Mouse (Mus musculus): ENCODE results near the gene Rubcnl.

Gene Rubcnl

GRCm38 (mm10) chr14:75017877-75018825 is 2.3 kb downstream of the Rubcnl start:
- no peak for DNase-seq

DNA sequence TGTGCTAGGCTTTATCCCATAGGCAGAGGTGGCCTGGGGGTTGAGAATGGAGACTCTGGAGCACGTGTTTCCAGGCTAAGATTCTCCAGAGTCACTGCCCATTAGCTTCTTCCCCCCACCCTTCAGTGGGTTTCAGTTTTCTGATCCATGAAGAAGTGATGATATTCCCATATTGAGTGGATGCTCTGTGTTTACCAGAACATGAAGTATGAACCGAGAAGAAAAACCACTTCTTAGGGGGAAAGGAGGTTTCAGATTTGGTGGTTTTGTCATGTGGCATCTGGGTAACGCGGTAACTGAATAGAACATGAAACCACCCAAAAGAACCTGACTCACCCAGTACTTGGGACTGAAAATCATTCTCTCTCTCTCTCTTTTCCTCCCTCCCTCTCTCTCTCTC is 3.0 kb downstream of the Rubcnl start:
- DNase-seq = no peak

DNA sequence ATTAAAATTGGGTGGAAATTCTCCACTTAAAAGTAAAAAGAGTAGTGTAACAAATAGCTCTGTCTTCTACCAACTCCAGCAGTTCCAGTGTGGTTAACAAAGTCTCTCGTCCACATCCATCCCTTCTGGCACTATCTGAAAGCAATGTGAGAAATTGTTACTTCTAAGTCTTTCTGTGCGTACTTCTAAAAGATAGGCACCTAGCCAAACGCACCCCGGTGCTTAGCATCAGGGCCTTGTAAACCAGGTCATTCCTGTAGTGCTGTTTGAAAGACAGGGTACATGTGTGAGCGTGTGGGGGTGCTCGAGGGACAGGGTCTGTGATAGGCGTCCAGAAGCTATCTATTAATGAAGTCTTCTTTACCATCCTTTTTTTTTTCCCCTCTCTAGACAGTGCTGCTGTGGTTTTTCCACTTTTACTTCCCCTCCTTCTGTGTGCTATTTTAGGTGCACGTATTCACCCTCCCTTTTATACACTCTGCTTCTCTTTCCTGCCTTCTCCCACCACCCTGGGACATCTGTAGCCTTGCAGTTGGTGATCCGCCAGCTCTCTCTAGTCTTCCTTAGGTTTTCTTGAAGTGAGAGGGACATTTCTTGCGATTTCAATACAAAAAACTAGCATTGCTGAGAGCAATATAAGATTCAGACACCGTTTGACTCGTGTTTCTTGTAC is 4.9 kb downstream of the Rubcnl start:
- DNase-seq = no peak

DNA sequence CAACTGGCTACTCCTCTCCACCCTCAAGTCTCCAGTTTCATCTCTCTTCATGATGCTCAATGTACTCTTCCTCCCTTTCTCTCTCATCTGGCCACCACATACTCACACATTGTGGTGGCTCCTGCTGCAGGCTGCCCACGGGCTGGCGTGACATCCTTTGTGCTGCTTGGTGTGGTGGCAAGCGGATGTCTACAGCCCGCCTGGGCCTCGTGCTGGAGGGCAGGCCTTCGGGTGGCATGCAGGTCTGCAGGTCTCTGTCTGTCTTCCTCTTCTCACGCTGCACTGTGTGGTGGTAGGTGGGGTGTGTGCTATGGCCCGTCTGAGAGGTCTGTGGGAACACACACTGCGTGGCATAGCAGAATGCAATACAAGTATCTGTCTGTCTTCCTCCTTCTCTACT is 6.7 kb downstream of the Rubcnl start:
- no peak for DNase-seq

DNA sequence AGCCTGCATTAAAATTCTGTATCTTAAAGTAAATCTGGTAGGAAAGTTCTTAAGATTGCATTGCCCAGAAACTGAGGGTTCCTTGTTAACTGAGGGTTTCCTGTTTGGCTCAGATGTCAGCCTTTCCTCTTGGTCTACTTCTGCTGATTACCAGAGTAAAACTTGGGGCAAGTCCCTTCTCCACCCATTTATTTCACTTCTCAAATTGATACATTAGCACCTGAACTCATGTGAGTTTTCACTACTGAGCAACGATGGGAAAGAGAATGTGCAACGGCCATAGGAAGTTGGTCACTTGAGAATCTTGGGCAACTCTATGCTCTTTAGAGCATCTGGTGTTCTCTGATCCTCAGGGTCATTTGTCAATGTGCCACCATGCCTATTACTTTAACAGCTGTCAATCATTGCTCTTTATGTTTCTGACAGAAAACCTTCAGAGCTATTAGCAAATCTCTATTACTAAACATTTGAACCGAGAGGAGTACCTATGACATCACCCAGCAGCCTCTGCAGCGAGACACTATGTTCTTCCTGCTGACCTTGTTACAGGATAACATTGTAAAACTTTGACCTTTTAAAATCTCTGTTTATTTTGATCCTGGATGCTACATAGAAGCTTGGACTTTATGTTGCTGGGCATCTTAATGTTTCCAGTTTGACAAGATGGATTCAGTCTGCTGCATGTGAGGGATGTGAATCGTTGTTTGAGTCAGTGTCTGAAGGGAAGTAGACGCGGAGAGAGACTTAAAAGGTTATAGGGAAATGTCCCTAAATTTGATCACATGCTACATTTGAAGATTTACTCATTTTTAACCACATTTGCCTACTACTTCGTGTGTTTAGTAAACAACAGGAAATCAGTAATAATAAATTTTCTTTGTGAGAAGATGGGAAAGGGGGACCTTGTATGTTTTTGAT is 9.2 kb downstream of the Rubcnl start:
- no peak for DNase-seq

GRCm38 (mm10) chr14:75030764-75031163 is 14.9 kb downstream of the Rubcnl start:
- no peak for DNase-seq

GRCm38 (mm10) chr14:75031999-75032575 is 16.3 kb downstream of the Rubcnl start:
- no peak for DNase-seq

DNA sequence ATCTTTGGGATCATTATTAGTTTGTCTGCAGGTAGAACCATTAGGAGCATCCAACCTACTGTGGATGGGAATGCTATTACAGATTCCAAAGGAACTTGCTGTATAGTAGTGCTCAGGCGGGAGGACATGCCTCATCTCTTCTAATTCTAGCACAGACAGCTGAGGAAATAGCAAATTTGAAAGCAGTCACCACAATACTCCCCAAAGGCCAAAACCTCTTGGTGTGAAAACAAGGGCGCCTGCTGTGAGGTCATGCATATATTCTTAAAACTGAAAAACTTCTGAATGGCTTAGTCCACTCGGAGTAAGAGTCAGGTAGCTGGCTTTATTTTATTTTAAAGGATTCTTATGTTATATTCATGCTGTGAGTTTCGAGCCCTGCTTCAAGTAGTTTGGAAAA is 16.9 kb downstream of the Rubcnl start:
- DNase-seq = no peak

GRCm38 (mm10) chr14:75034240-75034639 is 18.4 kb downstream of the Rubcnl start:
- peak in 1 of 2 experiments; percentile 34 for DNase-seq

- DNase-seq = no peak
These were observed 19.6 kb downstream of the Rubcnl start for GRCm38 (mm10) chr14:75035431-75035830.

GRCm38 (mm10) chr14:75045184-75045583 is 29.4 kb downstream of the Rubcnl start:
- DNase-seq = no peak

DNA sequence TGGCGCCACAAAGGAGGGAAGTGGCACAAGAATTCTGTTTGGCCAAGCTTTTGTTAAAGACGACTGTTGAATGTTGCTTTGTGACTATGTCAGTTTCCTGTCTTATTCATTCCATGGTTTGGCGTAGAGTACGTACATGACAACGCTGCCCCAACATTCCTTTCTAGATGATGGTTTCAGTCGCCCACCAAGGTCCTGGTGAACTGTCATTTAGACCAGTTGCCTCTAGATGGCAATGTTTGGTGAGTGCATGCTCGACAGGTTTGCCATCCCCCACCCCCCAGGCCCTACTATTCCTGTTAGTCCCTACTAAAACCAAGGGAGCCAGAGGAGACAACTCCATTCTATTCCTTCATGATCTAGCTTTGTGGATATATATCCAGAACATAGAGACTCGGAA is 36.6 kb downstream of the Rubcnl start:
- no peak for DNase-seq

- DNase-seq = peak in 1 of 2 experiments; percentile 14
These were observed 38.9 kb downstream of the Rubcnl start for GRCm38 (mm10) chr14:75054455-75055343.

GRCm38 (mm10) chr14:75056861-75057431 is 41.1 kb downstream of the Rubcnl start:
- no peak for DNase-seq

GRCm38 (mm10) chr14:75060562-75060961 is 44.7 kb downstream of the Rubcnl start:
- peak; percentile 35 to 39 for DNase-seq

DNA sequence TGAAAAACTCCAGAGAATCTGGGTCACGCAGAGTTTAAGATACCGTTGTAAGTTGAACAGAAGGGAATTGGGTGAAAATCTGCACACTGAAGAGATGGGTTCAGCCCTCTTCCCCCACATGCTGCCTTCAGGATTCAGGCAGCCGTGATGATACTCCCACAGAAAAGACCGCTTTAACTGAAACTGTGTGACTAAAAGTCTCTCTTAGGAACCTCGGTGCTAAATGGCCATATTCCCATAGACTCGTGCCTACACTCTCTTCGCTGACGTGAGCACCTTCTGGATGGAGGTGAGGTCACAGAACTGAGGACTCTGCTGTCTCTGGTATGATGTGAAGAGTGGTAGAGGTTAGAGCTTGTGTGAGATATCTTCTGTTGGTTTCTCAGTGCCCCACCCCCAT is 48.1 kb downstream of the Rubcnl start:
- no peak for DNase-seq

- DNase-seq = no peak
These were observed 48.7 kb downstream of the Rubcnl start for GRCm38 (mm10) chr14:75064520-75064919.

- no peak for DNase-seq
These were observed 49.4 kb downstream of the Rubcnl start for GRCm38 (mm10) chr14:75065211-75065610.

GRCm38 (mm10) chr14:75068430-75069112 is 52.7 kb downstream of the Rubcnl start:
- DNase-seq = no peak

DNA sequence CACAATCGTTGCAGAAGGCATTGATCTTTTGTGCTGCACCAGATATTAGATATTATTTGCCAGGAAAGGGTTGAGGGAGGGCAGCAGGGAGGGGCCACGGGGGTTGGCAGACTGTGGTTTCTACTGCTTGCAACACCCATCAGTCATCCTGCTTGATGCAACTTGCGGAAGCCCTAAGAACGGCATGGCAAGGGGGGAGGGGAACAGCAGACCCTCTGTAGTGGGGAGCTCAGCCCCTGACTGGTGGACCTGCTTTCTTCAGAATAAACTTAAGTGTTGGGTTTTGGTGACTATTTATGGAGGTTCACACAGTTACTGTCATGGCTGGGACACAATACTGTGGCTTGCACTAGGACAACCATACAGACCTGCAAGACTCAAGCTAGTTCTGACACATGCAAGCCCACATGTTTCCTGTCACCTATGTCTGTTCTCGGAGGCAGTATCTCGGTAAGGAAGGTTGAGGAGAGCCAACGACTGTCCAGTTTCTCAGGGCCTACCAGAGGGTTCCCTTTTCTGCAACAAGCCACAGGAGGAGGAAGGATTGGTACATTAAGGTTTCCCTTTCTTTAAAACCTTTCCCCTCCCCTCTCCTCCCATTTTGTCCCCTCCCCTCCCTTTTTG is 53.6 kb downstream of the Rubcnl start:
- no peak for DNase-seq
